Mouse (Mus musculus): ENCODE results near the gene Adgrb3. TPM values are rescaled to one million over a fixed set of nuclear protein-coding genes. Genes with fewer than 3 reads are reported as not detected.

The Adgrb3 gene
- polyA plus RNA-seq, 1 experiment from 2014 or later = 0.26 TPM

- H3K27me3 ChIP-seq (replicated peaks) = no peaks in the 10 kb centered on the region
- H3K4me3 ChIP-seq = no peak overlapping the region
- H3K36me3 ChIP-seq = no peaks in the 10 kb centered on the region
- H3K9me3 ChIP-seq (replicated peaks) = no peaks in the 10 kb centered on the region
- no peak overlapping the region for H3K27ac ChIP-seq (ENCODE audit: poor library complexity, severe bottlenecking)
- no peaks in the 10 kb centered on the region for H3K4me1 ChIP-seq (replicated peaks)
- no peak overlapping the region for H3K9ac ChIP-seq
- no peak overlapping the region for H3K4me2 ChIP-seq
- WGBS = 82% methylated on average over 5 of the region's 5 CpGs
- ATAC-seq (ENCODE audit: insufficient number of reproducible peaks, low FRiP score) = no peak
These were observed 99.7 kb downstream of the Adgrb3 start for GRCm38 (mm10) chr1:25729844-25730243.

DNA sequence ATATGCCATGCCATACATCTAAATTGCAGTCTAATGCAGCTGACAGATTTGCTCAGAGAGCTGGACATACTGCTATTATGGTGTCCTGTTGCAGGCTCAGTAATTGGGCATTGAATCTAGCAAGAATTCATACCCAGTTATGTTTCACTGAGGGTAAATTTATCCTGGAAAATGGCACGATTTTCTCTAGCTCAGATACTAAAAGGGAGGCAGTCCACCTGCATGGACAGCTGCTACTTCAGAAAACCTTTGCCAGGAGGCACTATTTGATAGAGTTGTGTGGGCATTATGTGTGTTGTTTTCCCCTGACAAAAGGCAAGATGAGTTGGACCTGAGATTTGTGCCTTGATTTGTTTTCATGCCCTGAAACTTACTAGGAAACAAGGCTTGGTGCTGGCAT is 118.0 kb downstream of the Adgrb3 start:
- 45% methylated on average over 1 of the region's 1 CpGs for WGBS
- no peak for ATAC-seq (ENCODE audit: insufficient number of reproducible peaks, low FRiP score)
- Histone ChIP-seq H3K4me1 (replicated peaks) (no peaks in the 10 kb centered on the region), H3K9me3 (replicated peaks) (no peaks in the 10 kb centered on the region), H3K4me2 (no peak overlapping the region), H3K9ac (no peak overlapping the region), H3K4me3 (no peak overlapping the region), H3K27ac (ENCODE audit: poor library complexity, severe bottlenecking) (no peak overlapping the region), H3K27me3 (replicated peaks) (no peaks in the 10 kb centered on the region), H3K36me3 (no peaks in the 10 kb centered on the region)

DNA sequence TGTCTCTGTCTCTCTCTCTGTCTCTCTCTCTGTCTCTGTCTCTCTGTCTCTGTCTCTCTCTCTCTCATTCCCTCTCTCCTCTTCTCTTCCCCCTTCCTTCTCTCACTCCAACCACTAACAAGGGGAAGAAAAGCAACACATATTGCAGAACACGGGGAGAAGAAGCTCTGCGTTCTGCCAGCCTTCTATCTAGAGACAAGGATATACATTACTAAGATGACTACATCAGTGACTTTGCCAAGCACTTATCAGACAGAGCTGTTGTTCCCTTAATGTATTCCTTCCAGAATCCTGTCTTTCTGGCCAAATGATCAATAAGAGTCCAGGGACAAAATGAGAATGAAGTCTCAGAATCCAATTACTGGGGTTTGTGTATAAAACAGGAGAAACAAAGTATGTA is 123.2 kb downstream of the Adgrb3 start:
- Histone ChIP-seq H3K27ac (ENCODE audit: poor library complexity, severe bottlenecking) (no peak overlapping the region), H3K9me3 (replicated peaks) (no peaks in the 10 kb centered on the region), H3K4me3 (no peak overlapping the region), H3K27me3 (replicated peaks) (no peaks in the 10 kb centered on the region), H3K4me2 (no peak overlapping the region), H3K36me3 (no peaks in the 10 kb centered on the region), H3K9ac (no peak overlapping the region), H3K4me1 (replicated peaks) (no peaks in the 10 kb centered on the region)
- ATAC-seq (ENCODE audit: insufficient number of reproducible peaks, low FRiP score) = no peak
- 72% methylated on average over 2 of the region's 2 CpGs for WGBS

DNA sequence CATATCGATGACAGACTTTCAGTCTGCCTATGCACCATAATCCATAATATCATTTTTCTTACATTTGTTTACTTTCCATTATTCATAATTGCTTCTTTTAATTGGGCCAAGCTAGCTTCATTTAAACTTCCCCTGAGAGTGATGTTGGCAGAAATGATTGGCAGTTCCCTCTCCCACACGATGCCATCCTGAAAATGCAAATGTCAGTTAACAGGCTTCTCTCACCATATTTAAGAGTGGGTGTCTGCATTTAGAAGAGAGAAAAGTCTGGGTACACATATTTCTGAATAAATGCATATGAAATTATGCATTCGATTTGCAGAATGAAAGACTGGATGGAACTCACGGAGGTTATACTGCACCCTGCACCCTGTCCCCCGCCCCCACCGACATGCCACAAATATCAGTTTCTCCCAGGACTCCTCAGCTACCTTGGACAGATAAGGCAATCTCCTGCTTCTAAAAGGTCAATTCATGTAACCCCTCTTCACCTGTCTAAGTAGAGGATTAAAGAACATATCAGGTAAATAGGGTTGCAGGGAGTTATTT is 130.7 kb downstream of the Adgrb3 start:
- no peak overlapping the region for H3K9ac ChIP-seq
- H3K27me3 ChIP-seq (replicated peaks) = no peaks in the 10 kb centered on the region
- no peaks in the 10 kb centered on the region for H3K4me1 ChIP-seq (replicated peaks)
- H3K27ac ChIP-seq (ENCODE audit: poor library complexity, severe bottlenecking) = no peak overlapping the region
- 76% methylated on average over 6 of the region's 6 CpGs for WGBS
- no peak overlapping the region for H3K4me3 ChIP-seq
- ATAC-seq (ENCODE audit: insufficient number of reproducible peaks, low FRiP score) = no peak
- H3K9me3 ChIP-seq (replicated peaks) = no peaks in the 10 kb centered on the region
- H3K36me3 ChIP-seq = no peaks in the 10 kb centered on the region
- no peak overlapping the region for H3K4me2 ChIP-seq

DNA sequence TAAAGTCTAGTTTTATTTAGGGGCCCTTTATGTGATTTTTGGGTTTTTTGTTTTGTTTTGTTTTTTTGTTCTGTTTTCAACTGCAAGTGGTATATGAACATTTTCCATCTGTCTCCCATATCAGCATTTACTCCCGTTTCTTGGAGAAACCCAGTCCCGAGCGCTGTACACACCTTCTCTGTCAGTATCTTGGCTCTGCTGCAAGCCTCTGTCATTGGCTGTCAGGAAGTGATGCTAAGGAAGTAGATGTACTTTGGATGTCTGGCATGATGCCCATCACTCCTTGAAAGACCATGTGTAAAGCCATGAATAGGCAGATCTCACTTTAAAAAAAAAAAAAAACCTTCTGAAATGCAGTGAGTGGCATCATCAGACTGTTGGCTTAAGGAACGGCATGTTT is 132.3 kb downstream of the Adgrb3 start:
- Histone ChIP-seq H3K4me3 (no peak overlapping the region), H3K9ac (no peak overlapping the region), H3K27ac (ENCODE audit: poor library complexity, severe bottlenecking) (no peak overlapping the region), H3K9me3 (replicated peaks) (no peaks in the 10 kb centered on the region), H3K4me1 (replicated peaks) (no peaks in the 10 kb centered on the region), H3K27me3 (replicated peaks) (no peaks in the 10 kb centered on the region), H3K4me2 (no peak overlapping the region), H3K36me3 (no peaks in the 10 kb centered on the region)
- WGBS = 65% methylated on average over 4 of the region's 4 CpGs
- no peak for ATAC-seq (ENCODE audit: insufficient number of reproducible peaks, low FRiP score)

GRCm38 (mm10) chr1:25696771-25697170 is 132.7 kb downstream of the Adgrb3 start:
- Histone ChIP-seq H3K4me1 (replicated peaks) (no peaks in the 10 kb centered on the region), H3K9ac (no peak overlapping the region), H3K27me3 (replicated peaks) (no peaks in the 10 kb centered on the region), H3K4me2 (no peak overlapping the region), H3K27ac (ENCODE audit: poor library complexity, severe bottlenecking) (no peak overlapping the region), H3K36me3 (no peaks in the 10 kb centered on the region), H3K9me3 (replicated peaks) (no peaks in the 10 kb centered on the region), H3K4me3 (no peak overlapping the region)
- no peak for ATAC-seq (ENCODE audit: insufficient number of reproducible peaks, low FRiP score)
- 61% methylated on average over 3 of the region's 3 CpGs for WGBS

GRCm38 (mm10) chr1:25682118-25682517 is 147.4 kb downstream of the Adgrb3 start:
- ATAC-seq (ENCODE audit: insufficient number of reproducible peaks, low FRiP score) = no peak
- Histone ChIP-seq H3K9me3 (replicated peaks) (no peaks in the 10 kb centered on the region), H3K9ac (no peak overlapping the region), H3K4me3 (no peak overlapping the region), H3K4me1 (replicated peaks) (no peaks in the 10 kb centered on the region), H3K36me3 (no peaks in the 10 kb centered on the region), H3K4me2 (no peak overlapping the region), H3K27me3 (replicated peaks) (no peaks in the 10 kb centered on the region), H3K27ac (ENCODE audit: poor library complexity, severe bottlenecking) (no peak overlapping the region)
- WGBS = 69% methylated on average over 3 of the region's 3 CpGs

DNA sequence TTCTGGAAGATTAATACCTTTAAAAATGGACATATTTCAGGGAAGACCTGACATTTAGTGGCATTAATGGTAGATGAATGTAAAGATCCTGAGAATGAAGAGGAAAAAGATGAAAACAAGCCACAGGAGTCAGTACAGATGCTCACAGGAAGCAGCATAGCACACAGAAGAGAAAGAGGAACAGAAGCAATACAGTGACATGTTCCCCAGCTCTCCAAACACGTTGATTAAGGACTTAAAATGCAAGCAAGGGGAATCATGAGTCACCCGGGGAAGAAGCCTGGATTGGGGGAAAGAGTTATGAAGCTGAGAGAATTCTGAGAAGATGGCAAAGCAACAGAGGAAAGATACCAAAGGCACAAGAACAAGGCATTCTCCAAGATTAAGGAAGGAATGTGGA is 149.9 kb downstream of the Adgrb3 start:
- no peak overlapping the region for H3K4me2 ChIP-seq
- 60% methylated on average over 2 of the region's 2 CpGs for WGBS
- no peaks in the 10 kb centered on the region for H3K27me3 ChIP-seq (replicated peaks)
- H3K4me3 ChIP-seq = no peak overlapping the region
- ATAC-seq (ENCODE audit: insufficient number of reproducible peaks, low FRiP score) = no peak
- no peak overlapping the region for H3K9ac ChIP-seq
- no peak overlapping the region for H3K27ac ChIP-seq (ENCODE audit: poor library complexity, severe bottlenecking)
- no peaks in the 10 kb centered on the region for H3K36me3 ChIP-seq
- H3K9me3 ChIP-seq (replicated peaks) = no peaks in the 10 kb centered on the region
- H3K4me1 ChIP-seq (replicated peaks) = no peaks in the 10 kb centered on the region

DNA sequence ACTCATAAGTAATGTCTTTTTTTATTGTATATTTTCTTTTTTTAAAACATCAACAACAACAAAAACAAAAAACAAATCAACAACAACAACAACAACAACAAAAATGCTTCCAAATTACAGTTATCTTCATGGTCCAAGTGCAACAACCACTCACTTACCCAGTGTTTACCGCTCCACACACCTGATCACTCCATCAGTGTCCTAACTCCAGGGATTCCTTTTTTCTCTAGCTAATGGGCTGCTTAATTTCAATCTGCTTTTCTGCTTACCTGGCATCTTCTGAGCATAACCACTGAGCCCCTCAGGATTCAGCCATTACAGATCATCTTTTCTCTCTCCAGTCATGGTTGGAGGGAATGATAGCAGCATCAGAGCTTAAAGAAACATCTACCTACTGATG is 176.8 kb downstream of the Adgrb3 start:
- WGBS = 83% methylated on average over 1 of the region's 1 CpGs
- Histone ChIP-seq H3K36me3 (no peaks in the 10 kb centered on the region), H3K9ac (no peak overlapping the region), H3K27ac (ENCODE audit: poor library complexity, severe bottlenecking) (no peak overlapping the region), H3K9me3 (replicated peaks) (no peaks in the 10 kb centered on the region), H3K4me1 (replicated peaks) (no peaks in the 10 kb centered on the region), H3K4me2 (no peak overlapping the region), H3K4me3 (no peak overlapping the region), H3K27me3 (replicated peaks) (no peaks in the 10 kb centered on the region)
- ATAC-seq (ENCODE audit: insufficient number of reproducible peaks, low FRiP score) = no peak

GRCm38 (mm10) chr1:25644256-25644655 is 185.3 kb downstream of the Adgrb3 start:
- H3K27ac ChIP-seq (ENCODE audit: poor library complexity, severe bottlenecking) = no peak overlapping the region
- 78% methylated on average over 5 of the region's 5 CpGs for WGBS
- H3K9me3 ChIP-seq (replicated peaks) = no peaks in the 10 kb centered on the region
- no peak for ATAC-seq (ENCODE audit: insufficient number of reproducible peaks, low FRiP score)
- H3K9ac ChIP-seq = no peak overlapping the region
- no peak overlapping the region for H3K4me2 ChIP-seq
- H3K27me3 ChIP-seq (replicated peaks) = no peaks in the 10 kb centered on the region
- no peaks in the 10 kb centered on the region for H3K36me3 ChIP-seq
- H3K4me3 ChIP-seq = no peak overlapping the region
- H3K4me1 ChIP-seq (replicated peaks) = no peaks in the 10 kb centered on the region

- 58% methylated on average over 4 of the region's 4 CpGs for WGBS
- Histone ChIP-seq H3K36me3 (no peaks in the 10 kb centered on the region), H3K27me3 (replicated peaks) (no peaks in the 10 kb centered on the region)
These were observed 208.0 kb downstream of the Adgrb3 start for GRCm38 (mm10) chr1:25621458-25621857.

DNA sequence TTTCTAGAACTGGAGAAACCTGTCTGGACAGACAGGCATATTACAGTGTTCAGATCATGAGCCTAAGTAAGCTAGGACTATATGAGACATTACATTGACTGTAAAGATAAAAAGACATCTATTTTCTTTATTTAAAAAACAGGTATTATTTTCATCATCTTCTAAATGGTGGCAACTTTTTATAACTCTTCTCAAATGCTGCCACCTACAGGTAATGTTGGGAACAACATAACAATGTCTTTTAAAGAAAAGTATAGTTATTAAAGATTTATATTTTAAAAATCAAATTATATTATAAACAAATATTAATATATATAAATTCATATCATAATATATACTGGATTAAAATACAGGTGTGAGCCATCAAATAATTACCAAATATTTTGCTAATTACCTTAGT is 212.6 kb downstream of the Adgrb3 start:
- Histone ChIP-seq H3K27ac (ENCODE audit: poor library complexity, severe bottlenecking) (no peak overlapping the region), H3K9ac (no peak overlapping the region), H3K4me2 (no peak overlapping the region), H3K27me3 (replicated peaks) (no peaks in the 10 kb centered on the region), H3K36me3 (no peaks in the 10 kb centered on the region), H3K4me1 (replicated peaks) (no peaks in the 10 kb centered on the region), H3K4me3 (no peak overlapping the region), H3K9me3 (replicated peaks) (no peaks in the 10 kb centered on the region)
- no peak for ATAC-seq (ENCODE audit: insufficient number of reproducible peaks, low FRiP score)

More at GRCm38 (mm10) chr1:25621458-25621857, 208.0 kb downstream of the Adgrb3 start:
- no peaks in the 10 kb centered on the region for H3K4me1 ChIP-seq (replicated peaks)
- ATAC-seq (ENCODE audit: insufficient number of reproducible peaks, low FRiP score) = no peak
- no peaks in the 10 kb centered on the region for H3K9me3 ChIP-seq (replicated peaks)
- no peak overlapping the region for H3K9ac ChIP-seq
- H3K4me2 ChIP-seq = no peak overlapping the region
- H3K27ac ChIP-seq (ENCODE audit: poor library complexity, severe bottlenecking) = no peak overlapping the region
- no peak overlapping the region for H3K4me3 ChIP-seq

Data from heart, embryonic 12.5 days (tissue).